Mouse (Mus musculus): ENCODE results near the gene Prmt7. TPM values are rescaled to one million over a fixed set of nuclear protein-coding genes. Genes with fewer than 3 reads are reported as not detected.

Gene Prmt7
- total RNA-seq (2021): 10 to 100 TPM; 34.4 to 37.6 TPM

- DNase-seq (ENCODE audit: low spot score in 2 of 2): peak; percentile 97 to 98
- intact Hi-C loops (cut with DNase I): loop anchor here (5.0 kb wide), 2 partner anchors 44 to 191 kb away; partner anchors contain the start of gene Slc7a6
These were observed at the start of gene Prmt7, which contains the start of gene Slc7a6os for GRCm38 (mm10) chr8:106210821-106211345. Gene Prmt7, plus strand, starts transcription at chr8:106210936. Gene Slc7a6os, minus strand, starts transcription at chr8:106210935.

- no peak for DNase-seq (ENCODE audit: low spot score in 2 of 2)
- intact Hi-C loops (cut with DNase I): no loop called here
These were observed 47.5 kb upstream of the Prmt7 start for GRCm38 (mm10) chr8:106163251-106163650.

GRCm38 (mm10) chr8:106165460-106165859 lies 45.3 kb upstream of the Prmt7 start:
- DNase-seq (ENCODE audit: low spot score in 2 of 2): peak; percentile 73 to 82
- intact Hi-C loops (cut with DNase I): loop anchor here (5.0 kb wide), 1 partner anchor 47 kb away; the partner anchor contains the start of genes Prmt7 and Slc7a6os

GRCm38 (mm10) chr8:106168356-106169016 lies 42.2 kb upstream of the Prmt7 start, which contains the start of gene Slc7a6:
Gene Slc7a6, plus strand, starts transcription at chr8:106168857.
- intact Hi-C loops (cut with DNase I): loop anchor here (2.0 to 5.0 kb wide), 2 partner anchors 30 to 44 kb away; partner anchors contain the start of genes Prmt7 and Slc7a6os
- peak; percentile 86 to 91 for DNase-seq (ENCODE audit: low spot score in 2 of 2)

GRCm38 (mm10) chr8:106169017-106169933 lies 41.5 kb upstream of the Prmt7 start:
- peak; percentile 76 to 81 for DNase-seq (ENCODE audit: low spot score in 2 of 2)
- intact Hi-C loops (cut with DNase I): loop anchor here (2.0 to 5.0 kb wide), 2 partner anchors 30 to 43 kb away; partner anchors contain the start of genes Prmt7 and Slc7a6os

GRCm38 (mm10) chr8:106169934-106170480 lies 40.7 kb upstream of the Prmt7 start:
- intact Hi-C loops (cut with DNase I): loop anchor here (2.0 to 5.0 kb wide), 2 partner anchors 29 to 42 kb away; partner anchors contain the start of genes Prmt7 and Slc7a6os
- no peak for DNase-seq (ENCODE audit: low spot score in 2 of 2)

GRCm38 (mm10) chr8:106173566-106173965 lies 37.2 kb upstream of the Prmt7 start:
- intact Hi-C loops (cut with DNase I): no loop called here
- DNase-seq (ENCODE audit: low spot score in 2 of 2): no peak

GRCm38 (mm10) chr8:106176891-106177290 lies 33.8 kb upstream of the Prmt7 start:
- intact Hi-C loops (cut with DNase I): no loop called here

GRCm38 (mm10) chr8:106177594-106177993 lies 33.1 kb upstream of the Prmt7 start:
- no peak for DNase-seq (ENCODE audit: low spot score in 2 of 2)
- intact Hi-C loops (cut with DNase I): no loop called here

More at GRCm38 (mm10) chr8:106176891-106177290, 33.8 kb upstream of the Prmt7 start:
- DNase-seq (ENCODE audit: low spot score in 2 of 2): no peak

GRCm38 (mm10) chr8:106178428-106178827 lies 32.3 kb upstream of the Prmt7 start:
- intact Hi-C loops (cut with DNase I): no loop called here
- DNase-seq (ENCODE audit: low spot score in 2 of 2): no peak

GRCm38 (mm10) chr8:106185628-106186270 lies 25.0 kb upstream of the Prmt7 start:
- peak in 1 of 2 experiments; percentile 38 for DNase-seq (ENCODE audit: low spot score in 2 of 2)
- intact Hi-C loops (cut with DNase I): no loop called here

GRCm38 (mm10) chr8:106186394-106186793 lies 24.3 kb upstream of the Prmt7 start:
- intact Hi-C loops (cut with DNase I): no loop called here
- DNase-seq (ENCODE audit: low spot score in 2 of 2): no peak

- DNase-seq (ENCODE audit: low spot score in 2 of 2): no peak
- intact Hi-C loops (cut with DNase I): no loop called here
These were observed 21.6 kb upstream of the Prmt7 start for GRCm38 (mm10) chr8:106189162-106189561.

GRCm38 (mm10) chr8:106191639-106192038 lies 19.1 kb upstream of the Prmt7 start:
- DNase-seq (ENCODE audit: low spot score in 2 of 2): no peak
- intact Hi-C loops (cut with DNase I): no loop called here

GRCm38 (mm10) chr8:106193162-106193561 lies 17.6 kb upstream of the Prmt7 start:
- intact Hi-C loops (cut with DNase I): no loop called here
- no peak for DNase-seq (ENCODE audit: low spot score in 2 of 2)

GRCm38 (mm10) chr8:106194062-106194461 lies 16.7 kb upstream of the Prmt7 start:
- intact Hi-C loops (cut with DNase I): no loop called here

GRCm38 (mm10) chr8:106198741-106199140 lies 12.0 kb upstream of the Prmt7 start:
- intact Hi-C loops (cut with DNase I): loop anchor here (2.0 kb wide), 2 partner anchors 30 to 58 kb away; partner anchors contain the start of gene Slc7a6
- peak in 1 of 2 experiments; percentile 38 for DNase-seq (ENCODE audit: low spot score in 2 of 2)

More at GRCm38 (mm10) chr8:106194062-106194461, 16.7 kb upstream of the Prmt7 start:
- DNase-seq (ENCODE audit: low spot score in 2 of 2): no peak

GRCm38 (mm10) chr8:106199596-106199995 lies 11.1 kb upstream of the Prmt7 start:
- peak in 1 of 2 experiments; percentile 64 for DNase-seq (ENCODE audit: low spot score in 2 of 2)
- intact Hi-C loops (cut with DNase I): loop anchor here (2.0 kb wide), 2 partner anchors 31 to 59 kb away; partner anchors contain the start of gene Slc7a6

Data from left cerebral cortex, postnatal 25 days (tissue).